Mouse (Mus musculus): Measurements from ENCODE around the gene Ccdc17.

The Ccdc17 gene

GRCm38 (mm10) chr4:116645624-116646023, 49.2 kb downstream of the Ccdc17 start:
- DNase-seq = no peak

DNA sequence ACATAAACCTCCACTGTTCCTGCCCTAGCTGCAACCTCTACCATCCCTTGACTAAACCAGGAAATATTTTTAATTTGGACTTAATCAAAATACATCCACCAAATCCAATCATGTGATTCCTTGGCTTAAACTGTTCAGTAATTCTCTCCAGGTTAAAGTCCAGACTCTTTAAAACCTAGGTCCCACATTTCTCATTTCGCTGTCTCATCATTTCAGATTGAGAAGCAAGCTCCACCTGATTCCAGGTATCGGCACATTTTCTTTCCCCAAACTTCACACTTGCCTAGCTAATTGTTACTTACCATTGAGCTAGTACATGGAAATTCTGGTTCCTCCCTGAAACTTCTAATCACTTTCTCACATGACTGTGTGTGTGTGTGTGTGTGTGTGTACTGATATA, 53.0 kb downstream of the Ccdc17 start:
- peak; percentile 44 to 67 for DNase-seq
